Mouse (Mus musculus): ENCODE results near the gene Hadha. TPM values are rescaled to one million over a fixed set of nuclear protein-coding genes. Genes with fewer than 3 reads are reported as not detected.
A peak's percentile ranks its signal among the peaks of the same experiment; 100 is the strongest.

The Hadha gene
- polyA plus RNA-seq, 1 experiment from 2014 or later: 213 TPM

DNA sequence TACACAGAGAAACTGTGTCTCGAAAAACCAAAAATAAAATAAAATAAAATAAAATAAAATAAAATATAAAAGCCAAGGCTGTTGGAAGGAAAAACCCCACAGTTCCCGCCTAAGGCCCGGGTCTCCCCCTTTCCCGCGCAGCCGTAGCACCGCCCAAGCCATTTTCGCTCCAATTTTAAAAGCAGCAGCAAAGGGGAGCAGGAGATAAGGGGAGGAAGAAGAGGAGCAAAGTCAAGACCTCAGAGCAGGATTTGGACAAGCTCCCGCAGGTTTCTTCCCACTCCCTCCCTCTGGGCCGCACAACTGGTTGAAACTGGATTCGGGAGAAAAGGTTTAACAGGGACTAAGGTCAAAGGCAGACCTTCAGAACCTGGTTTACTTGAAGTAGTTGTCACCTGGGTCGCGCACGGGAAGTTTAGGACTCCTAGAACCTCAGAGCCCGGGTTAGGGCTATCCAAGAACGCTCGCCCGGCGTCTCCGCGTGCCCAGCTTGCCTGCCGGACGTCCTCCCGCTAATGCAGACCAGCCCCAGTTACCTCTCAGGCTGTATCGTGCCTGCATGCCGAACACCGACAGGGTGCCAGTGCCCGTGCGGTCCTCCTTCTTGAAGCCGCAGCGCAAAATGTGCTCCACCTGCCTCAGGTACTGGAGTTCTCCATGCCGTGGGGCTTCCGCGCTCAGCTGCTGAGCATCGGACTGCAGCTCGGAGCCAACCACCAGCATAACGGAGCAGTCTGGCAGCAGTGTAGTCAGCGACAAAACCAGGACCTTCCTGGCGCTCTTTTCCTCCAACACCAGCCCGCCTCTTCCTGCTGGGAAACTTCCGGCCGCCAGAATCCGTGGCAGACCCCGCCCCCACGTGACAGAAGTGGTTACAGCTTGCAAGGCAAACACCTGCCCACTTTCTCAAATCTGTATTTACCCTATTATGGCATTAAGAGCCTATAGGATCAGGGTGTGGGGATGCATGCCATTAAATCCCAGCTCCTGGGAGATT is 81.8 kb downstream of the Hadha start, which contains the start of gene Tyms:
Gene Tyms (minus strand): TSS at position 793 of the 997 bp plus-strand sequence.
- Histone ChIP-seq H3K36me3 (ENCODE audit: control insufficient read depth, insufficient read depth, low read length) (peaks cover 4% of the 10 kb centered on the region; the same call in 1 of the 2 replicates), H3K9ac (ENCODE audit: low read length) (peak within 1 kb of the TSS; percentile 73), H3K27ac (replicated peaks) (peak within 1 kb of the TSS; percentile 87), H3K4me2 (replicated peaks; ENCODE audit: low read depth) (peak within 1 kb of the TSS; percentile 89), H3K27me3 (ENCODE audit: control insufficient read depth, insufficient read depth, low read length) (no peaks in the 10 kb centered on the region), H3K4me1 (replicated peaks; ENCODE audit: control insufficient read depth, insufficient read depth) (no peaks in the 10 kb centered on the region), H3K4me3 (ENCODE audit: low read depth, low read length) (peak within 1 kb of the TSS; percentile 66), H3K9me3 (ENCODE audit: control insufficient read depth, low read length) (no peaks in the 10 kb centered on the region)
- TF ChIP-seq EP300 (optimal IDR thresholded peaks at IDR 0.05) (no peak), CTCF (IDR thresholded peaks at IDR 0.05; ENCODE audit: low read depth) (peak; percentile 44)
- DNase-seq (ENCODE audit: low spot score) (peak; percentile 90), ATAC-seq (ENCODE audit: low FRiP score, low TSS enrichment) (peak; percentile 89)
- under 1% methylated on average over 42 of the region's 45 CpGs for WGBS

DNA sequence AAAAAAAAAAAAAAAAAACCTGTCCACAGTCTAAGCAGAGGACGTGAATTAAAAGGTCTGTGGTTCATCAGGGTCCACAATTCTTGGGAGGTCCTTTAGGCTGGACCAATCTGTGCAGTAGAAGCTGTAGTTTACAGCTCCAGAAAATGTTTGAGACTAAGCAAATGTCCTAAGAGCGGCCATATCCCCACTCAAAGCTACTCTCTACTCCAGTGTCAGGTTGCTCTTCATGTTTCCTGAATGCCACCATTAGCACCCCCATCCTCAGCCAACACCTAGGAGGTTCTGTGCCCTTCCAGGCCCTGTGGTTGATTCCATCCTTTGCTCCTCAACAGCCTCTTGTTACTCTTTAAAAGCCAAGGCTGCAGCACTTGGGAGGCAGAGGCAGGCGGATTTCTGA is 82.6 kb downstream of the Hadha start:
- H3K4me3 ChIP-seq (ENCODE audit: low read depth, low read length): peak overlapping the region; percentile 66
- H3K27me3 ChIP-seq (ENCODE audit: control insufficient read depth, insufficient read depth, low read length): no peaks in the 10 kb centered on the region
- DNase-seq (ENCODE audit: low spot score) (no peak), ATAC-seq (ENCODE audit: low FRiP score, low TSS enrichment) (no peak)
- H3K9me3 ChIP-seq (ENCODE audit: control insufficient read depth, low read length): no peaks in the 10 kb centered on the region
- peaks cover 6% of the 10 kb centered on the region; the same call in 1 of the 2 replicates for H3K36me3 ChIP-seq (ENCODE audit: control insufficient read depth, insufficient read depth, low read length)
- TF ChIP-seq CTCF (IDR thresholded peaks at IDR 0.05; ENCODE audit: low read depth): no peak
- no peak for TF ChIP-seq EP300 (optimal IDR thresholded peaks at IDR 0.05)
- WGBS: 36% methylated on average over 3 of the region's 3 CpGs
- no peak overlapping the region for H3K9ac ChIP-seq (ENCODE audit: low read length)
- H3K27ac ChIP-seq (replicated peaks): no peak overlapping the region
- peak overlapping the region; percentile 89 for H3K4me2 ChIP-seq (replicated peaks; ENCODE audit: low read depth)
- no peaks in the 10 kb centered on the region for H3K4me1 ChIP-seq (replicated peaks; ENCODE audit: control insufficient read depth, insufficient read depth)

DNA sequence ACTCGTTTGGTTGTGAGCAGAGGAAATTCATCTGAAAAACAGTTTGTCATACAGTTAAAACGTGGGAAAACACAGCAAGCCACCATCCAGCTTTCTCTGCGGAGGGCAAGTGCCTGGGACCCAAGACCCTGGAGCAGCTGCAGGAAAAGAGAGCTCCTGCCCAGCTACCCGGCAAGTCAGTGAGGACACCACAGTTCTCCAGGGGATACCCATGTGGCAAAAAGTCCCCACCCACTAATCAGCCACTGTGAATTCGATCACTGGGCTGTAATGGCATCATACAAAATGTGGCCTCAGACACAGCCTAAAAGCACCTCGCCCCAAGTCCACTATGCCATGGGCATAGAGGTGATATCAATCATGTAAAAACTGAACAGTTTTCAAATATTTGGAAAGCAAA is 83.3 kb downstream of the Hadha start:
- TF ChIP-seq EP300 (optimal IDR thresholded peaks at IDR 0.05) (no peak), CTCF (IDR thresholded peaks at IDR 0.05; ENCODE audit: low read depth) (no peak)
- no peak overlapping the region for H3K9ac ChIP-seq (ENCODE audit: low read length)
- H3K4me1 ChIP-seq (replicated peaks; ENCODE audit: control insufficient read depth, insufficient read depth): no peaks in the 10 kb centered on the region
- peaks cover 6% of the 10 kb centered on the region; the same call in 1 of the 2 replicates for H3K36me3 ChIP-seq (ENCODE audit: control insufficient read depth, insufficient read depth, low read length)
- 63% methylated on average over 6 of the region's 6 CpGs for WGBS
- H3K27ac ChIP-seq (replicated peaks): no peak overlapping the region
- H3K9me3 ChIP-seq (ENCODE audit: control insufficient read depth, low read length): no peaks in the 10 kb centered on the region
- 0 out of 2 replicates have a peak overlapping the region, but pooled peaks have one; percentile 11 for H3K4me2 ChIP-seq (replicated peaks; ENCODE audit: low read depth)
- no peak overlapping the region for H3K4me3 ChIP-seq (ENCODE audit: low read depth, low read length)
- ATAC-seq (ENCODE audit: low FRiP score, low TSS enrichment): no peak
- DNase-seq (ENCODE audit: low spot score): no peak
- H3K27me3 ChIP-seq (ENCODE audit: control insufficient read depth, insufficient read depth, low read length): no peaks in the 10 kb centered on the region

MicroRNAs encoded within 50 kb of the gene (microRNA counts, 519-probe panel; counts per million panel counts)
- not detected for microRNA mmu-miR-1960

Small RNA genes lying within 50 kb of the gene (microRNA-seq; reads per million reads assigned to microRNA genes)
- gene Mir1960: 0.96 reads per million

Other genes starting within 250 kb of the Hadha start
- 0.10 and 0.16 TPM in 2 replicates for gene Il6, start 142.0 kb downstream of the Hadha start, polyA plus RNA-seq (2015; fragmentation: Nextera tagmentation; extraction: Ambion mirVana)
- 82.1 and 84.8 TPM in 2 replicates for gene Tyms, start 81.5 kb downstream of the Hadha start, polyA plus RNA-seq (2015; fragmentation: Nextera tagmentation; extraction: Ambion mirVana)
- gene Garem2, start 50.0 kb downstream of the Hadha start, polyA plus RNA-seq (2015; fragmentation: Nextera tagmentation; extraction: Ambion mirVana): 0.10 and 0.12 TPM in 2 replicates
- gene 3110082J24Rik, start 49.1 kb downstream of the Hadha start, polyA plus RNA-seq (2015; fragmentation: Nextera tagmentation; extraction: Ambion mirVana): not detected in 2 replicates
- gene Hadhb, start 86 bp upstream of the Hadha start, polyA plus RNA-seq (2015; fragmentation: Nextera tagmentation; extraction: Ambion mirVana): 323 and 350 TPM in 2 replicates
- gene Adgrf3, start 50.6 kb upstream of the Hadha start, polyA plus RNA-seq (2015; fragmentation: Nextera tagmentation; extraction: Ambion mirVana): 0.12 and 0.24 TPM in 2 replicates
- gene Selenoi, start 77.4 kb upstream of the Hadha start, polyA plus RNA-seq (2015; fragmentation: Nextera tagmentation; extraction: Ambion mirVana): 25.5 and 26.7 TPM in 2 replicates
- gene Drc1, start 126.2 kb upstream of the Hadha start, polyA plus RNA-seq (2015; fragmentation: Nextera tagmentation; extraction: Ambion mirVana): 1.1 and 1.7 TPM in 2 replicates